Mouse (Mus musculus) embryo, embryonic 10.5 days (tissue): ENCODE results near the gene Prrt3.

ENCODE experiments used
- DNase-seq: peaks from one replicate; pipeline ENCODE4 v3.0.0-alpha.2; 2015; ENCODE audit warnings: low spot score

The Prrt3 gene

GRCm38 (mm10) chr6:113444207-113444965, 57.3 kb downstream of the Prrt3 start:
- DNase-seq: no peak
